Mouse (Mus musculus): ENCODE measurements around the gene Tm4sf20. TPM values are rescaled to one million over a fixed set of nuclear protein-coding genes. Genes with fewer than 3 reads are reported as not detected.

Gene Tm4sf20
- polyA plus RNA-seq, 2 experiments from 2014 or later = 0.43 to 1.4 TPM

Other genes starting within 250 kb of the Tm4sf20 start
- under 1 TPM; 0.08 to 0.23 TPM for gene Col4a4, start 181.6 kb downstream of the Tm4sf20 start, polyA plus RNA-seq (2017; shearing (Covaris generic))
- gene Col4a3, start 181.5 kb downstream of the Tm4sf20 start, polyA plus RNA-seq (2017; shearing (Covaris generic)) = not detected
- 100 to 1,000 TPM in 1 of 2 experiments, 10 to 100 TPM in 1; 82.4 to 102 TPM for gene Mff, start 43.6 kb downstream of the Tm4sf20 start, polyA plus RNA-seq (2017; shearing (Covaris generic))
- gene Gm47791, start 2.8 kb upstream of the Tm4sf20 start, polyA plus RNA-seq (2017; shearing (Covaris generic)) = not detected
- 10 to 100 TPM; 18.8 to 32.8 TPM for gene Agfg1, start 71.0 kb upstream of the Tm4sf20 start, polyA plus RNA-seq (2017; shearing (Covaris generic))
- gene A030005L19Rik, start 144.9 kb upstream of the Tm4sf20 start, polyA plus RNA-seq (2017; shearing (Covaris generic)) = 1 to 10 TPM in 1 of 2 experiments, not detected in 1; 1.4 TPM
- not detected for gene A030014E15Rik, start 156.5 kb upstream of the Tm4sf20 start, polyA plus RNA-seq (2017; shearing (Covaris generic))
- gene Gm6217, start 162.9 kb upstream of the Tm4sf20 start, polyA plus RNA-seq (2017; shearing (Covaris generic)) = not detected
- gene A030003K21Rik, start 174.9 kb upstream of the Tm4sf20 start, polyA plus RNA-seq (2017; shearing (Covaris generic)) = not detected
- gene Gm7544, start 187.6 kb upstream of the Tm4sf20 start, polyA plus RNA-seq (2017; shearing (Covaris generic)) = not detected
- not detected for gene Gm47955, start 191.8 kb upstream of the Tm4sf20 start, polyA plus RNA-seq (2017; shearing (Covaris generic))
- not detected for gene Gm47959, start 232.1 kb upstream of the Tm4sf20 start, polyA plus RNA-seq (2017; shearing (Covaris generic))

Measured in CD4-positive, CD25-positive, alpha-beta regulatory T cell, adult 4 months (primary cell).